Mouse (Mus musculus): Measurements from ENCODE around the gene Dact3. TPM values are rescaled to one million over a fixed set of nuclear protein-coding genes. Genes with fewer than 3 reads are reported as not detected.

Dact3 gene
- total and polyA plus RNA-seq, 3 experiments: 0.31 to 2.1 TPM; not detected in 1

- H3K4me1 ChIP-seq (ENCODE audit: control insufficient read depth in 1 of 2, insufficient read depth in 2 of 2, low read length in 2 of 2): peaks cover 0 to 9% of the 10 kb centered on the region in 2 experiments; a peak in 1 of 4 replicates
Measured at GRCm38 (mm10) chr7:16915461-16916340, 40.6 kb downstream of the Dact3 start.

GRCm38 (mm10) chr7:16916342-16917265 lies 41.5 kb downstream of the Dact3 start:
- Histone ChIP-seq H3K36me3 (ENCODE audit: control insufficient read depth in 1 of 2, insufficient read depth in 2 of 2, low read length in 2 of 2) (peaks cover 0 to 1% of the 10 kb centered on the region in 2 experiments; a peak in 2 of 4 replicates), H3K27ac (ENCODE audit: control insufficient read depth, low read depth, low read length) (no peak overlapping the region), H3K9me3 (replicated peaks; ENCODE audit: insufficient read depth, low read length) (no peaks in the 10 kb centered on the region), H3K79me2 (ENCODE audit: control insufficient read depth, insufficient read depth, low read length, poor library complexity) (peaks cover 22% of the 10 kb centered on the region), H3K27me3 (ENCODE audit: control insufficient read depth in 1 of 2, insufficient read depth in 2 of 2, low read length in 2 of 2) (no peaks in the 10 kb centered on the region), H3K4me1 (ENCODE audit: control insufficient read depth in 1 of 2, insufficient read depth in 2 of 2, low read length in 2 of 2) (peaks cover 0 to 11% of the 10 kb centered on the region in 2 experiments; a peak in 2 of 4 replicates), H3K9ac (ENCODE audit: control insufficient read depth, low read depth, low read length, poor library complexity, severe bottlenecking) (no peak overlapping the region), H3K4me3 (ENCODE audit: control insufficient read depth in 1 of 2, insufficient read depth in 1 of 2, low read depth in 2 of 2, low read length in 2 of 2) (no peak overlapping the region)
- no peak for TF ChIP-seq POLR2A (IDR thresholded peaks at IDR 0.05; ENCODE audit: control insufficient read depth in 1 of 2, insufficient read depth in 1 of 2, low read depth in 1 of 2, low read length in 2 of 2, poor library complexity in 1 of 2)
- no peak for TF ChIP-seq MYC (IDR thresholded peaks at IDR 0.05; ENCODE audit: low read depth, low read length)
- no peak for TF ChIP-seq E2F4 (IDR thresholded peaks at IDR 0.05; ENCODE audit: borderline replicate concordance, low read depth, low read length)
- TF ChIP-seq JUND (IDR thresholded peaks at IDR 0.05; ENCODE audit: low read depth, low read length): no peak
- no peak for TF ChIP-seq ELF1 (IDR thresholded peaks at IDR 0.05; ENCODE audit: low read depth, low read length)
- TF ChIP-seq MAFK (IDR thresholded peaks at IDR 0.05; ENCODE audit: borderline replicate concordance, low read depth, low read length): no peak
- TF ChIP-seq USF1 (IDR thresholded peaks at IDR 0.05; ENCODE audit: low read depth, low read length): no peak
- no peak for TF ChIP-seq POLR2AphosphoS2 (IDR thresholded peaks at IDR 0.05; ENCODE audit: low read length)
- no peak for TF ChIP-seq ETS1 (IDR thresholded peaks at IDR 0.05; ENCODE audit: low read depth, low read length)
- TF ChIP-seq CHD2 (IDR thresholded peaks at IDR 0.05; ENCODE audit: low read length): no peak
- no peak for TF ChIP-seq UBTF (IDR thresholded peaks at IDR 0.05; ENCODE audit: borderline replicate concordance, insufficient read depth, low read depth, low read length)
- TF ChIP-seq MEF2A (IDR thresholded peaks at IDR 0.05; ENCODE audit: extremely low read depth, insufficient replicate concordance, low read depth, low read length, poor library complexity, severe bottlenecking): no peak
- no peak for TF ChIP-seq TBP (IDR thresholded peaks at IDR 0.05; ENCODE audit: low read depth, low read length)
- no peak for TF ChIP-seq TAL1 (IDR thresholded peaks at IDR 0.05; ENCODE audit: low read length)
- TF ChIP-seq ZNF384 (IDR thresholded peaks at IDR 0.05; ENCODE audit: low read depth, low read length): no peak
- DNase-seq (ENCODE audit: low read depth, low spot score): no peak

More at GRCm38 (mm10) chr7:16915461-16916340, 40.6 kb downstream of the Dact3 start:
- H3K79me2 ChIP-seq (ENCODE audit: control insufficient read depth, insufficient read depth, low read length, poor library complexity): peaks cover 13% of the 10 kb centered on the region
- H3K4me3 ChIP-seq (ENCODE audit: control insufficient read depth in 1 of 2, insufficient read depth in 1 of 2, low read depth in 2 of 2, low read length in 2 of 2): no peak overlapping the region
- H3K27me3 ChIP-seq (ENCODE audit: control insufficient read depth in 1 of 2, insufficient read depth in 2 of 2, low read length in 2 of 2): no peaks in the 10 kb centered on the region
- no peak for DNase-seq (ENCODE audit: low read depth, low spot score)
- TF ChIP-seq UBTF (IDR thresholded peaks at IDR 0.05; ENCODE audit: borderline replicate concordance, insufficient read depth, low read depth, low read length): no peak
- no peak for TF ChIP-seq RCOR1 (IDR thresholded peaks at IDR 0.05; ENCODE audit: low read depth, low read length)
- no peak for TF ChIP-seq CTCF (IDR thresholded peaks at IDR 0.05 in 2 of 3, conservative IDR thresholded peaks at IDR 0.05 in 1 of 3; ENCODE audit: control insufficient read depth in 1 of 3, insufficient read depth in 1 of 3, low read depth in 2 of 3, low read length in 3 of 3, poor library complexity in 1 of 3, severe bottlenecking in 1 of 3)
- TF ChIP-seq TCF12 (IDR thresholded peaks at IDR 0.05; ENCODE audit: low read depth, low read length): no peak
- no peak for TF ChIP-seq POLR2AphosphoS2 (IDR thresholded peaks at IDR 0.05; ENCODE audit: low read length)
- TF ChIP-seq ETS1 (IDR thresholded peaks at IDR 0.05; ENCODE audit: low read depth, low read length): no peak
- no peak for TF ChIP-seq RAD21 (IDR thresholded peaks at IDR 0.05; ENCODE audit: low read depth, low read length)
- TF ChIP-seq MYB (IDR thresholded peaks at IDR 0.05; ENCODE audit: low read depth, low read length): no peak
- no peak for TF ChIP-seq ELF1 (IDR thresholded peaks at IDR 0.05; ENCODE audit: low read depth, low read length)
- TF ChIP-seq POLR2AphosphoS5 (IDR thresholded peaks at IDR 0.05; ENCODE audit: borderline replicate concordance, low read depth, low read length): no peak
- TF ChIP-seq CHD1 (IDR thresholded peaks at IDR 0.05; ENCODE audit: low read depth, low read length): no peak
- no peak; a peak in 1 of 4 replicates for TF ChIP-seq POLR2A (IDR thresholded peaks at IDR 0.05; ENCODE audit: control insufficient read depth in 1 of 2, insufficient read depth in 1 of 2, low read depth in 1 of 2, low read length in 2 of 2, poor library complexity in 1 of 2)
- no peak for TF ChIP-seq MXI1 (IDR thresholded peaks at IDR 0.05; ENCODE audit: low read depth, low read length)
- no peak for TF ChIP-seq SIN3A (IDR thresholded peaks at IDR 0.05; ENCODE audit: low read length)
- no peak for TF ChIP-seq E2F4 (IDR thresholded peaks at IDR 0.05; ENCODE audit: borderline replicate concordance, low read depth, low read length)
- no peak for TF ChIP-seq SMC3 (IDR thresholded peaks at IDR 0.05; ENCODE audit: low read depth, low read length)
- no peak for TF ChIP-seq MAFK (IDR thresholded peaks at IDR 0.05; ENCODE audit: borderline replicate concordance, low read depth, low read length)
- TF ChIP-seq TBP (IDR thresholded peaks at IDR 0.05; ENCODE audit: low read depth, low read length): no peak
- no peak overlapping the region for H3K9ac ChIP-seq (ENCODE audit: control insufficient read depth, low read depth, low read length, poor library complexity, severe bottlenecking)
- H3K36me3 ChIP-seq (ENCODE audit: control insufficient read depth in 1 of 2, insufficient read depth in 2 of 2, low read length in 2 of 2): no peaks in the 10 kb centered on the region; a peak in 2 of 4 replicates
- no peaks in the 10 kb centered on the region for H3K9me3 ChIP-seq (replicated peaks; ENCODE audit: insufficient read depth, low read length)
- no peak overlapping the region for H3K27ac ChIP-seq (ENCODE audit: control insufficient read depth, low read depth, low read length)

Data from MEL (cell line).